Mouse (Mus musculus) B cell, adult (primary cell): ENCODE measurements around the gene Abraxas2. TPM values are rescaled to one million over a fixed set of nuclear protein-coding genes. Genes with fewer than 3 reads are reported as not detected.

Source experiments
- total RNA-seq: library from RNA; stranded (reverse); gene quantifications from 4 replicates; pipeline ENCODE4 v1.2.4, GENCODE M21; 2023; ENCODE audit not compliant: inconsistent age

The Abraxas2 gene
- 43.1 to 48.7 TPM (median 46.2 TPM) in 4 replicates for total RNA-seq

GRCm38 (mm10) chr7:132859042-132859958, at the start of gene Abraxas2:
TSS of gene Abraxas2 (plus strand) at chr7:132859225.

GRCm38 (mm10) chr7:132813416-132814088, 45.5 kb upstream of the Abraxas2 start, which contains the start of gene Fam53b:
TSS of gene Fam53b (minus strand) at chr7:132813886.

GRCm38 (mm10) chr7:132852173-132852844, 6.7 kb upstream of the Abraxas2 start, which contains the start of gene Eef1akmt2:
TSS of gene Eef1akmt2 (minus strand) at chr7:132852673.

GRCm38 (mm10) chr7:132930850-132931559, 72.0 kb downstream of the Abraxas2 start, which contains the start of gene Zranb1:
TSS of gene Zranb1 (plus strand) at chr7:132931142.

Other genes starting within 250 kb of the Abraxas2 start
- 2.8 to 6.0 TPM (median 3.7 TPM) in 4 replicates for gene Lhpp, start 248.6 kb upstream of the Abraxas2 start, total RNA-seq
- 76.7 to 85.7 TPM (median 82.7 TPM) in 4 replicates for gene Fam53b, start 45.3 kb upstream of the Abraxas2 start, total RNA-seq
- gene Eef1akmt2, start 6.6 kb upstream of the Abraxas2 start, total RNA-seq = 28.6 to 31.3 TPM (median 29.7 TPM) in 4 replicates
- gene Zranb1, start 71.9 kb downstream of the Abraxas2 start, total RNA-seq = 33.9 to 39.6 TPM (median 36.7 TPM) in 4 replicates